ENCODE assay signal across 29 mouse cellular contexts in the genomic region with DNA sequence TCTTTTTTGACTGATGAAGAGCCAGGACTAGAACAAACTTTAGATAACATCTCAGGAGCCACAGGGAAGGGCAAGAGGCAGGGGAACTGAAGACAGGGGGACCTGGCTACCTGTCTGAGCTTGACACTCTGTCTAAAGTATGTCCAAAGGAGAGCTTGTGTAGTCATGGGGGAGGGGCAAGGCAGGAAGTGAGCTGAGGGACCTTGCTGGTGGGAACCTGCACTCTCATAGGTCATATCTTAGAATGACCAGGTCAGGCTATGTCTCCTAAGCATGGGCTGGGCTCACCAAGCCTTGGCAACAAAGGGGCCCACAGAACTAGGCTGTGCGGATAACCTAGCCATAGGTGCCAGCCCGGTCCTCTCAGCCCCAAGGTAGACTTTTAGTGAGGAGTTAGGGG. TPM values are rescaled to one million over a fixed set of nuclear protein-coding genes. Genes with fewer than 3 reads are reported as not detected.
DNase-seq lines count a peak whose midpoint lies in the region; ATAC-seq and TF ChIP-seq lines count a peak whose summit lies in the region.
"Had no signal": no experiment of that assay in that cellular context is flagged by ENCODE, and none has a peak within 500 bp of the region (broad histone marks: within the 10 kb centered on the region; RNA-seq: fewer than 3 reads in every experiment).

No protein-coding gene starts in this region.

- no peak overlapping the region for H3K4me2 ChIP-seq in kidney, postnatal 0 days (ENCODE audit: low read length)
- H3K4me2 ChIP-seq in liver, embryonic 15.5 days: peak overlapping the region; percentile 96
- H3K4me2 ChIP-seq in midbrain, embryonic 15.5 days: no peak overlapping the region
- H3K4me2 ChIP-seq: embryonic facial prominence, embryonic 15.5 days; hindbrain, embryonic 14.5 days; lung, embryonic 15.5 days; midbrain, embryonic 13.5 days had no signal

- TF ChIP-seq CTCF in kidney, postnatal 0 days (IDR thresholded peaks at IDR 0.05; ENCODE audit: low read depth): no peak

- H3K9me3 ChIP-seq in heart, embryonic 10.5 days: no peaks in the 10 kb centered on the region
- H3K9me3 ChIP-seq in kidney, postnatal 0 days (replicated peaks; ENCODE audit: low read length): no peaks in the 10 kb centered on the region
- H3K9me3 ChIP-seq in liver, embryonic 15.5 days (replicated peaks): no peaks in the 10 kb centered on the region
- H3K9me3 ChIP-seq in midbrain, embryonic 15.5 days: no peaks in the 10 kb centered on the region
- H3K9me3 ChIP-seq: embryonic facial prominence, embryonic 15.5 days; G1E; lung, embryonic 15.5 days; megakaryocyte, embryonic 14.5 days; midbrain, embryonic 13.5 days had no signal

- no peak overlapping the region for H3K9ac ChIP-seq in kidney, postnatal 0 days (ENCODE audit: low read depth, low read length)
- peak overlapping the region; percentile 74 for H3K9ac ChIP-seq in liver, embryonic 15.5 days
- no peak overlapping the region for H3K9ac ChIP-seq in midbrain, embryonic 15.5 days
- H3K9ac ChIP-seq: embryonic facial prominence, embryonic 15.5 days; hindbrain, embryonic 14.5 days; lung, embryonic 15.5 days; midbrain, embryonic 13.5 days had no signal

- H3K4me1 ChIP-seq in heart, embryonic 10.5 days: peaks cover 81% of the 10 kb centered on the region
- H3K4me1 ChIP-seq in kidney, postnatal 0 days (replicated peaks; ENCODE audit: insufficient read depth, low read length): 0 out of 2 replicates have a peak, but pooled peaks cover 10% of the 10 kb centered on the region
- H3K4me1 ChIP-seq in liver, embryonic 15.5 days (replicated peaks): peaks cover 100% of the 10 kb centered on the region
- no peaks in the 10 kb centered on the region for H3K4me1 ChIP-seq in midbrain, embryonic 15.5 days
- H3K4me1 ChIP-seq: embryonic facial prominence, embryonic 15.5 days; midbrain, embryonic 13.5 days had no signal

- H3K27me3 ChIP-seq in heart, embryonic 10.5 days (ENCODE audit: insufficient read depth, poor library complexity, severe bottlenecking): peaks cover 2% of the 10 kb centered on the region; the same call in 1 of the 2 replicates
- H3K27me3 ChIP-seq in kidney, postnatal 0 days (ENCODE audit: insufficient read depth, low read length): no peaks in the 10 kb centered on the region
- H3K27me3 ChIP-seq in liver, embryonic 15.5 days: peaks cover 9% of the 10 kb centered on the region
- H3K27me3 ChIP-seq in midbrain, embryonic 15.5 days (replicated peaks): no peaks in the 10 kb centered on the region

- intact Hi-C loops in heart, postnatal 10 days (cut with DNase I): no loop called here

- no peaks in the 10 kb centered on the region for H3K36me3 ChIP-seq in heart, embryonic 10.5 days
- H3K36me3 ChIP-seq in kidney, postnatal 0 days (ENCODE audit: insufficient read depth, low read length): no peaks in the 10 kb centered on the region
- peaks cover 18% of the 10 kb centered on the region; the same call in 1 of the 2 replicates for H3K36me3 ChIP-seq in liver, embryonic 15.5 days (replicated peaks)
- no peaks in the 10 kb centered on the region for H3K36me3 ChIP-seq in midbrain, embryonic 15.5 days (replicated peaks)
- H3K36me3 ChIP-seq: embryonic facial prominence, embryonic 15.5 days; G1E; lung, embryonic 15.5 days; midbrain, embryonic 13.5 days had no signal

- 77% methylated on average over 2 of the region's 2 CpGs for WGBS in heart, embryonic 10.5 days
- WGBS in kidney, postnatal 0 days: 92% methylated on average over 2 of the region's 2 CpGs
- WGBS in liver, embryonic 15.5 days (ENCODE audit: insufficient replicate concordance): 58% methylated on average over 2 of the region's 2 CpGs
- 84% methylated on average over 2 of the region's 2 CpGs for WGBS in midbrain, embryonic 15.5 days

- H3K27ac ChIP-seq in heart, embryonic 10.5 days: peak overlapping the region; percentile 93
- H3K27ac ChIP-seq in kidney, postnatal 0 days: peak overlapping the region; percentile 42; the same call in 1 of the 2 replicates
- H3K27ac ChIP-seq in liver, embryonic 15.5 days (replicated peaks): peak overlapping the region; percentile 93
- no peak overlapping the region for H3K27ac ChIP-seq in midbrain, embryonic 15.5 days
- H3K27ac ChIP-seq: embryonic facial prominence, embryonic 15.5 days; hindbrain, embryonic 14.5 days; lung, embryonic 15.5 days; midbrain, embryonic 13.5 days had no signal

- H3K4me3 ChIP-seq in heart, embryonic 10.5 days: no peak overlapping the region
- H3K4me3 ChIP-seq in kidney, postnatal 0 days (replicated peaks; ENCODE audit: low read depth, low read length): no peak overlapping the region
- no peak overlapping the region for H3K4me3 ChIP-seq in liver, embryonic 15.5 days (replicated peaks)
- H3K4me3 ChIP-seq in midbrain, embryonic 15.5 days: no peak overlapping the region
- H3K4me3 ChIP-seq: embryonic facial prominence, embryonic 15.5 days; lung, embryonic 15.5 days; megakaryocyte, embryonic 14.5 days; midbrain, embryonic 13.5 days had no signal

- no peak for ATAC-seq in kidney, postnatal 0 days (replicated peaks; ENCODE audit: low FRiP score, low read depth)
- ATAC-seq in liver, embryonic 15.5 days (ENCODE audit: insufficient read depth): no peak
- no peak for ATAC-seq in midbrain, embryonic 15.5 days (replicated peaks)
- ATAC-seq: inflammation-experienced regulatory T-cells, adult 6 months; midbrain, embryonic 13.5 days; Patski had no signal

- DNase-seq in heart, embryonic 10.5 days (ENCODE audit: low spot score): peak; percentile 86
- DNase-seq in heart, postnatal 10 days: no peak
- no peak for DNase-seq in kidney, postnatal 0 days (ENCODE audit: low spot score)
- no peak for DNase-seq in kidney, adult 18-20 months
- no peak for DNase-seq in testis, postnatal 10 days (ENCODE audit: low spot score)
- DNase-seq: cerebellum, adult 11 months; cerebellum, adult 9-11 months; heart, postnatal 36 days; lung, postnatal 36 days; right cerebral cortex, postnatal 25 days; thymus, adult 2 months had no signal

RNA-seq across cellular contexts. Expression of gene Adra2b, which starts 9.1 kb away (rescaled TPM):
- polyA plus RNA-seq in heart, embryonic 10.5 days (2016; fragmentation: Nextera tagmentation; extraction: Ambion mirVana): 9.2 and 10.1 TPM in 2 replicates
- total RNA-seq in heart, postnatal 10 days (2021): 1 to 10 TPM in 1 of 2 experiments, under 1 TPM in 1; 0.84 to 1.1 TPM
- 10.3 and 10.5 TPM in 2 replicates for polyA plus RNA-seq in kidney, postnatal 0 days (2015; fragmentation: Nextera tagmentation; extraction: Ambion mirVana)
- 21.7 and 24.0 TPM in 2 replicates for polyA plus RNA-seq in liver, embryonic 15.5 days (2015; fragmentation: Nextera tagmentation; extraction: Ambion mirVana)
- 0.19 and 0.34 TPM in 2 replicates for polyA plus RNA-seq in midbrain, embryonic 15.5 days (2015; fragmentation: Nextera tagmentation; extraction: Ambion mirVana)
- polyA plus RNA-seq: G1E, Patski had no signal

RNA-seq across cellular contexts. Expression of gene Astl, which starts 33.6 kb away (rescaled TPM):
- polyA plus RNA-seq in heart, embryonic 10.5 days (2016; fragmentation: Nextera tagmentation; extraction: Ambion mirVana): 0.08 TPM in 1 of 2 replicates, not detected in the other
- total RNA-seq in heart, postnatal 10 days (2021): not detected
- not detected in 2 replicates for polyA plus RNA-seq in kidney, postnatal 0 days (2015; fragmentation: Nextera tagmentation; extraction: Ambion mirVana)
- 0.03 TPM in 1 of 2 replicates, not detected in the other for polyA plus RNA-seq in liver, embryonic 15.5 days (2015; fragmentation: Nextera tagmentation; extraction: Ambion mirVana)
- polyA plus RNA-seq in midbrain, embryonic 15.5 days (2015; fragmentation: Nextera tagmentation; extraction: Ambion mirVana): not detected in 2 replicates
- total RNA-seq: adrenal gland, adult 18-20 months; adrenal gland, postnatal 4 days; common myeloid progenitor, adult 5-6 weeks; heart, postnatal 36 days; left cerebral cortex, adult 18-20 months; left cerebral cortex, postnatal 25 days had no signal
- polyA plus RNA-seq: embryonic facial prominence, embryonic 15.5 days; forebrain, embryonic 11.5 days; G1E; heart, embryonic 14.5 days; hindbrain, embryonic 14.5 days; lung, embryonic 15.5 days; midbrain, embryonic 13.5 days; neural tube, embryonic 11.5 days; Patski had no signal

RNA-seq across cellular contexts. Expression of gene Dusp2, which starts 36.1 kb away (rescaled TPM):
- 14.1 and 15.7 TPM in 2 replicates for polyA plus RNA-seq in heart, embryonic 10.5 days (2016; fragmentation: Nextera tagmentation; extraction: Ambion mirVana)
- 1 to 10 TPM; 1.2 to 1.8 TPM for total RNA-seq in heart, postnatal 10 days (2021)
- 8.2 and 10.3 TPM in 2 replicates for polyA plus RNA-seq in kidney, postnatal 0 days (2015; fragmentation: Nextera tagmentation; extraction: Ambion mirVana)
- polyA plus RNA-seq in liver, embryonic 15.5 days (2015; fragmentation: Nextera tagmentation; extraction: Ambion mirVana): 2.6 and 2.9 TPM in 2 replicates
- 11.0 TPM in 2 replicates for polyA plus RNA-seq in midbrain, embryonic 15.5 days (2015; fragmentation: Nextera tagmentation; extraction: Ambion mirVana)
- polyA plus RNA-seq: G1E had no signal

RNA-seq across cellular contexts. Expression of gene Gpat2, which starts 52.9 kb away (rescaled TPM):
- 0.28 and 0.71 TPM in 2 replicates for polyA plus RNA-seq in heart, embryonic 10.5 days (2016; fragmentation: Nextera tagmentation; extraction: Ambion mirVana)
- total RNA-seq in heart, postnatal 10 days (2021): not detected
- 0.10 and 0.12 TPM in 2 replicates for polyA plus RNA-seq in kidney, postnatal 0 days (2015; fragmentation: Nextera tagmentation; extraction: Ambion mirVana)
- polyA plus RNA-seq in liver, embryonic 15.5 days (2015; fragmentation: Nextera tagmentation; extraction: Ambion mirVana): 0.35 and 0.63 TPM in 2 replicates
- polyA plus RNA-seq in midbrain, embryonic 15.5 days (2015; fragmentation: Nextera tagmentation; extraction: Ambion mirVana): 0.21 and 0.24 TPM in 2 replicates
- total RNA-seq: common myeloid progenitor, adult 5-6 weeks; G1E; heart, postnatal 36 days had no signal
- polyA plus RNA-seq: G1E; neural tube, embryonic 11.5 days had no signal
